Mouse (Mus musculus): ENCODE data around the gene Lce1m.
"Not testable (repeated sequence)": the region's sequence is repeated elsewhere in the genome, so short reads cannot be mapped to it uniquely, and the experiment has no call there.

The Lce1m gene

GRCm38 (mm10) chr3:93018960-93019359 is at the start of gene Lce1m:
Lce1m (minus strand) TSS chr3:93019060.
- DNase-seq (ENCODE audit: low read depth, low spot score): no peak

GRCm38 (mm10) chr3:93068523-93068922 is 49.7 kb upstream of the Lce1m start, which contains the start of gene Gm4858:
Gm4858 (plus strand) TSS chr3:93068823.
- DNase-seq (ENCODE audit: low read depth, low spot score): not testable (repeated sequence)

GRCm38 (mm10) chr3:93052826-93053474 is 34.1 kb upstream of the Lce1m start:
- peak; percentile 26 for DNase-seq (ENCODE audit: low read depth, low spot score)

- no peak for DNase-seq (ENCODE audit: low read depth, low spot score)
Observed at GRCm38 (mm10) chr3:93050182-93050581, 31.3 kb upstream of the Lce1m start.

GRCm38 (mm10) chr3:93031450-93031849 is 12.6 kb upstream of the Lce1m start:
- DNase-seq (ENCODE audit: low read depth, low spot score): peak; percentile 51

GRCm38 (mm10) chr3:93025486-93025885 is 6.6 kb upstream of the Lce1m start:
- DNase-seq (ENCODE audit: low read depth, low spot score): peak; percentile 10

- no peak for DNase-seq (ENCODE audit: low read depth, low spot score)
Observed at GRCm38 (mm10) chr3:93023411-93024184, 4.7 kb upstream of the Lce1m start.

- DNase-seq (ENCODE audit: low read depth, low spot score): no peak
Observed at GRCm38 (mm10) chr3:93021171-93021570, 2.3 kb upstream of the Lce1m start.

GRCm38 (mm10) chr3:93015460-93016104 is 3.3 kb downstream of the Lce1m start, which contains the start of gene Crct1:
Crct1 (minus strand) TSS chr3:93015687.
- DNase-seq (ENCODE audit: low read depth, low spot score): no peak

- DNase-seq (ENCODE audit: low read depth, low spot score): no peak
Observed at GRCm38 (mm10) chr3:93014871-93015270, 4.0 kb downstream of the Lce1m start.

- DNase-seq (ENCODE audit: low read depth, low spot score): peak; percentile 56
Observed at GRCm38 (mm10) chr3:93014378-93014801, 4.5 kb downstream of the Lce1m start.

- no peak for DNase-seq (ENCODE audit: low read depth, low spot score)
Observed at GRCm38 (mm10) chr3:93002843-93003242, 16.0 kb downstream of the Lce1m start.

- no peak for DNase-seq (ENCODE audit: low read depth, low spot score)
Observed at GRCm38 (mm10) chr3:93000621-93001020, 18.2 kb downstream of the Lce1m start.

GRCm38 (mm10) chr3:92998691-92999090 is 20.2 kb downstream of the Lce1m start:
- DNase-seq (ENCODE audit: low read depth, low spot score): peak; percentile 54

- no peak for DNase-seq (ENCODE audit: low read depth, low spot score)
Observed at GRCm38 (mm10) chr3:92991926-92992325, 26.9 kb downstream of the Lce1m start, which contains the start of gene Lce3f. Lce3f (plus strand) TSS chr3:92992226.

GRCm38 (mm10) chr3:92978484-92978883 is 40.4 kb downstream of the Lce1m start:
- DNase-seq (ENCODE audit: low read depth, low spot score): no peak

All from forelimb bud, embryonic 11.5 days (tissue).